ENCODE assay signal across 14 mouse cellular contexts in the genomic region with DNA sequence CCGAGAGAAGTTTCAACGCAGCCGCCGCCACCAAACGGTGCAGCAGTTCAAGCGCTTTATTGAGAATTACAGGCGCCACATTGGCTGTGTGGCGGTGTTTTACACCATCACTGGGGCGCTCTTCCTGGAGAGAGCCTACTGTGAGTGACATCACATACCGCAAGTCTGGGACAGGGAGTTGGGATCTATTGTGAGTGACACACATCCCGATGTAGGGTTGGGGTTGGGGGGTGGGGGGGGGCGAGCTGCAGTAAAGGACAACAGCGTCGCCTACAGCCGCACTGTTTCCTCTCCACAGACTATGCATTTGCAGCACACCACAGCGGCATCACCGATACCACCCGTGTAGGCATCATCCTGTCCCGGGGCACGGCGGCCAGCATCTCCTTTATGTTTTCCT. TPM values are rescaled to one million over a fixed set of nuclear protein-coding genes. Genes with fewer than 3 reads are reported as not detected.
DNase-seq lines count a peak whose midpoint lies in the region; ATAC-seq and TF ChIP-seq lines count a peak whose summit lies in the region.
"Had no signal": no experiment of that assay in that cellular context is flagged by ENCODE, and none has a peak within 500 bp of the region (broad histone marks: within the 10 kb centered on the region; RNA-seq: fewer than 3 reads in every experiment).

No protein-coding gene starts in this region.

- WGBS in heart, embryonic 12.5 days: 52% methylated on average over 19 of the region's 21 CpGs
- WGBS in hindbrain, embryonic 11.5 days: 64% methylated on average over 21 of the region's 21 CpGs
- 74% methylated on average over 21 of the region's 21 CpGs for WGBS in midbrain, embryonic 13.5 days

- peak overlapping the region; percentile 40 for H3K4me2 ChIP-seq in heart, embryonic 12.5 days
- no peak overlapping the region for H3K4me2 ChIP-seq in hindbrain, embryonic 11.5 days (replicated peaks; ENCODE audit: low read depth, low read length)
- peak overlapping the region; percentile 41 for H3K4me2 ChIP-seq in midbrain, embryonic 13.5 days (replicated peaks)

- no peaks in the 10 kb centered on the region for H3K9me3 ChIP-seq in heart, embryonic 12.5 days (replicated peaks)
- H3K9me3 ChIP-seq in hindbrain, embryonic 11.5 days (ENCODE audit: control insufficient read depth, low read length): no peaks in the 10 kb centered on the region
- H3K9me3 ChIP-seq in midbrain, embryonic 13.5 days: no peaks in the 10 kb centered on the region

- no peak for ATAC-seq in heart, embryonic 12.5 days (ENCODE audit: insufficient number of reproducible peaks, low FRiP score)
- peak; percentile 49; the same call in 1 of the 2 replicates for ATAC-seq in hindbrain, embryonic 11.5 days (ENCODE audit: low FRiP score)
- peak; percentile 54 for ATAC-seq in midbrain, embryonic 13.5 days
- no peak for ATAC-seq in cerebellum, adult (ENCODE audit: insufficient number of reproducible peaks, low FRiP score, low TSS enrichment)
- ATAC-seq: intestine, embryonic 16.5 days; lung, postnatal 0 days had no signal

- H3K27ac ChIP-seq in heart, embryonic 12.5 days (ENCODE audit: poor library complexity, severe bottlenecking): no peak overlapping the region
- no peak overlapping the region for H3K27ac ChIP-seq in hindbrain, embryonic 11.5 days (ENCODE audit: low read depth, low read length)
- H3K27ac ChIP-seq in midbrain, embryonic 13.5 days: no peak overlapping the region
- H3K27ac ChIP-seq: left cerebral cortex, adult 2 months had no signal

- no peak overlapping the region for H3K9ac ChIP-seq in heart, embryonic 12.5 days
- H3K9ac ChIP-seq in hindbrain, embryonic 11.5 days (ENCODE audit: low read depth, low read length): no peak overlapping the region
- H3K9ac ChIP-seq in midbrain, embryonic 13.5 days (replicated peaks): no peak overlapping the region

- H3K4me3 ChIP-seq in heart, embryonic 12.5 days: no peak overlapping the region
- no peak overlapping the region for H3K4me3 ChIP-seq in hindbrain, embryonic 11.5 days (ENCODE audit: low read depth, low read length)
- peak overlapping the region; percentile 13; the same call in 1 of the 2 replicates for H3K4me3 ChIP-seq in midbrain, embryonic 13.5 days (replicated peaks)
- H3K4me3 ChIP-seq: left cerebral cortex, adult 2 months; myocyte had no signal

- H3K27me3 ChIP-seq in heart, embryonic 12.5 days (replicated peaks): peaks cover 8% of the 10 kb centered on the region; the same call in 1 of the 2 replicates
- no peaks in the 10 kb centered on the region for H3K27me3 ChIP-seq in hindbrain, embryonic 11.5 days (ENCODE audit: control insufficient read depth, insufficient read depth, low read length)
- H3K27me3 ChIP-seq in midbrain, embryonic 13.5 days: no peaks in the 10 kb centered on the region

- DNase-seq in heart, postnatal 4 days: no peak
- peak; percentile 30 for DNase-seq in brain, embryonic 14.5 days (ENCODE audit: low read depth)
- DNase-seq in hindbrain, embryonic 11.5 days (ENCODE audit: low spot score): no peak
- DNase-seq in layer of hippocampus, adult 9-10 months (ENCODE audit: low spot score): no peak
- no peak for DNase-seq in heart, adult 8-10 months (ENCODE audit: low spot score)

- no peak for TF ChIP-seq CTCF in brain, embryonic 14.5 days (IDR thresholded peaks at IDR 0.05; ENCODE audit: borderline replicate concordance, extremely low read depth, insufficient read depth, insufficient read length)

- H3K4me1 ChIP-seq in heart, embryonic 12.5 days (replicated peaks): peaks cover 9% of the 10 kb centered on the region; the same call in 1 of the 2 replicates
- no peaks in the 10 kb centered on the region for H3K4me1 ChIP-seq in hindbrain, embryonic 11.5 days (replicated peaks; ENCODE audit: control insufficient read depth, insufficient read depth, low read length)
- no peaks in the 10 kb centered on the region for H3K4me1 ChIP-seq in midbrain, embryonic 13.5 days (replicated peaks)

- H3K36me3 ChIP-seq in heart, embryonic 12.5 days: no peaks in the 10 kb centered on the region
- H3K36me3 ChIP-seq in hindbrain, embryonic 11.5 days (ENCODE audit: control insufficient read depth, insufficient read depth, low read length): no peaks in the 10 kb centered on the region
- H3K36me3 ChIP-seq in midbrain, embryonic 13.5 days: no peaks in the 10 kb centered on the region

- no peak for TF ChIP-seq POLR2A in brain, embryonic 14.5 days (IDR thresholded peaks at IDR 0.05; ENCODE audit: borderline replicate concordance, extremely low read depth, insufficient read depth, insufficient read length, poor library complexity, severe bottlenecking)

RNA-seq across cellular contexts. Expression of a gene that starts 21.8 kb away (rescaled TPM):
- polyA plus RNA-seq in heart, embryonic 12.5 days (2016; fragmentation: Nextera tagmentation; extraction: Ambion mirVana): 0.04 and 0.05 TPM in 2 replicates
- not detected for total RNA-seq in heart, postnatal 4 days (2021)
- polyA plus RNA-seq in brain, embryonic 14.5 days (2012; rRNA removed): 0.08 and 0.22 TPM in 2 replicates
- 0.12 TPM in 1 of 2 replicates, not detected in the other for polyA plus RNA-seq in hindbrain, embryonic 11.5 days (2014; fragmentation: Nextera tagmentation; extraction: Ambion mirVana)
- polyA plus RNA-seq in midbrain, embryonic 13.5 days (2015; fragmentation: Nextera tagmentation; extraction: Ambion mirVana): 0.13 and 0.15 TPM in 2 replicates
- total RNA-seq in heart, adult 8-10 months (2022): under 1 TPM in 3 of 4 experiments, not detected in 1; 0.20 to 0.28 (median 0.27) TPM
- total RNA-seq: left cerebral cortex, adult 2 months had no signal

RNA-seq across cellular contexts. Expression of a gene that starts 23.8 kb away (rescaled TPM):
- not detected in 2 replicates for polyA plus RNA-seq in heart, embryonic 12.5 days (2016; fragmentation: Nextera tagmentation; extraction: Ambion mirVana)
- not detected for total RNA-seq in heart, postnatal 4 days (2021)
- polyA plus RNA-seq in brain, embryonic 14.5 days (2012; rRNA removed): 0.18 and 0.55 TPM in 2 replicates
- polyA plus RNA-seq in hindbrain, embryonic 11.5 days (2014; fragmentation: Nextera tagmentation; extraction: Ambion mirVana): 0.07 TPM in 1 of 2 replicates, not detected in the other
- polyA plus RNA-seq in midbrain, embryonic 13.5 days (2015; fragmentation: Nextera tagmentation; extraction: Ambion mirVana): 0.20 and 0.39 TPM in 2 replicates
- total RNA-seq in heart, adult 8-10 months (2022): under 1 TPM in 3 of 4 experiments, not detected in 1; 0.14 to 0.37 (median 0.34) TPM
- total RNA-seq: left cerebral cortex, adult 2 months had no signal
- polyA plus RNA-seq: intestine, embryonic 16.5 days had no signal

RNA-seq across cellular contexts. Expression of a gene that starts 31.7 kb away (rescaled TPM):
- polyA plus RNA-seq in heart, embryonic 12.5 days (2016; fragmentation: Nextera tagmentation; extraction: Ambion mirVana): 2.6 and 2.9 TPM in 2 replicates
- 10 to 100 TPM; 10.1 to 11.3 TPM for total RNA-seq in heart, postnatal 4 days (2021)
- polyA plus RNA-seq in brain, embryonic 14.5 days (2012; rRNA removed): 84.9 and 88.6 TPM in 2 replicates
- 10.3 and 11.7 TPM in 2 replicates for polyA plus RNA-seq in hindbrain, embryonic 11.5 days (2014; fragmentation: Nextera tagmentation; extraction: Ambion mirVana)
- polyA plus RNA-seq in midbrain, embryonic 13.5 days (2015; fragmentation: Nextera tagmentation; extraction: Ambion mirVana): 7.1 and 10.2 TPM in 2 replicates
- 1 to 10 TPM; 4.4 to 7.3 (median 5.7) TPM for total RNA-seq in heart, adult 8-10 months (2022)

RNA-seq across cellular contexts. Expression of a gene that starts 38.6 kb away (rescaled TPM):
- not detected in 2 replicates for polyA plus RNA-seq in heart, embryonic 12.5 days (2016; fragmentation: Nextera tagmentation; extraction: Ambion mirVana)
- under 1 TPM; 0.16 to 0.21 TPM for total RNA-seq in heart, postnatal 4 days (2021)
- 0.04 and 0.05 TPM in 2 replicates for polyA plus RNA-seq in brain, embryonic 14.5 days (2012; rRNA removed)
- polyA plus RNA-seq in hindbrain, embryonic 11.5 days (2014; fragmentation: Nextera tagmentation; extraction: Ambion mirVana): not detected in 2 replicates
- polyA plus RNA-seq in midbrain, embryonic 13.5 days (2015; fragmentation: Nextera tagmentation; extraction: Ambion mirVana): not detected in 2 replicates
- total RNA-seq in heart, adult 8-10 months (2022): under 1 TPM in 3 of 4 experiments, not detected in 1; 0.17 to 0.31 (median 0.25) TPM
- total RNA-seq: gastrocnemius, postnatal 4 days; left cerebral cortex, adult 2 months had no signal
- polyA plus RNA-seq: C2C12, myocyte had no signal

RNA-seq across cellular contexts. Expression of a gene that starts 39.0 kb away (rescaled TPM):
- 0.13 TPM in 2 replicates for polyA plus RNA-seq in heart, embryonic 12.5 days (2016; fragmentation: Nextera tagmentation; extraction: Ambion mirVana)
- under 1 TPM; 0.55 to 0.59 TPM for total RNA-seq in heart, postnatal 4 days (2021)
- 0.08 TPM in 2 replicates for polyA plus RNA-seq in brain, embryonic 14.5 days (2012; rRNA removed)
- not detected in 2 replicates for polyA plus RNA-seq in hindbrain, embryonic 11.5 days (2014; fragmentation: Nextera tagmentation; extraction: Ambion mirVana)
- 0.04 TPM in 1 of 2 replicates, not detected in the other for polyA plus RNA-seq in midbrain, embryonic 13.5 days (2015; fragmentation: Nextera tagmentation; extraction: Ambion mirVana)
- under 1 TPM; 0.46 to 0.82 (median 0.54) TPM for total RNA-seq in heart, adult 8-10 months (2022)
- total RNA-seq: left cerebral cortex, adult 2 months had no signal

Comparison
In these comparisons a context has a peak if more than half of its experiments do, and no peak if none do; other contexts are left out.
1. ATAC-seq: peak in hindbrain, embryonic 11.5 days (single experiment) and midbrain, embryonic 13.5 days (single experiment); none in heart, embryonic 12.5 days (single experiment) and cerebellum, adult (single experiment).